Mouse (Mus musculus) G1E (cell line): ENCODE measurements around the gene Vmn1r40. TPM values are rescaled to one million over a fixed set of nuclear protein-coding genes. Genes with fewer than 3 reads are reported as not detected.

Experiments
- ATAC-seq: 2 replicates; pipeline ENCODE4 v1.8.0; 2016; ENCODE audit warnings: mild to moderate bottlenecking; ENCODE audit not compliant: insufficient number of reproducible peaks, poor library complexity, low FRiP score, severe bottlenecking; ENCODE audit errors: extremely low read depth
- DNase-seq: peaks from one replicate; pipeline ENCODE4 v3.0.0; 2012; ENCODE audit warnings: low spot score
- H3K27me3 ChIP-seq: 2 replicates; pipeline ENCODE4 v1.6.1; 2012; ENCODE audit warnings: mild to moderate bottlenecking, low read length, inconsistent platforms; ENCODE audit not compliant: insufficient read depth
- H3K36me3 ChIP-seq: replicated peaks from 2 replicates; pipeline ENCODE3; 2012; ENCODE audit warnings: mild to moderate bottlenecking, inconsistent platforms
- H3K4me1 ChIP-seq: 2 replicates; pipeline ENCODE4 v1.6.1; 2012; ENCODE audit warnings: low read depth, low read length, inconsistent platforms, mixed read lengths; ENCODE audit not compliant: insufficient read depth
- H3K4me3 ChIP-seq: 2 replicates; pipeline ENCODE4 v1.5.1; 2012; ENCODE audit warnings: low read depth, mild to moderate bottlenecking, inconsistent platforms, low read length, moderate library complexity, mixed read lengths
- H3K9me3 ChIP-seq: replicated peaks from 2 replicates; pipeline ENCODE4 v1.6.1; 2012; ENCODE audit warnings: inconsistent platforms
- CTCF ChIP-seq: IDR thresholded peaks from 2 replicates; pipeline ENCODE4 v1.5.1; 2012; ENCODE audit warnings: low read depth, low read length, inconsistent platforms, mixed read lengths
- GATA1 ChIP-seq: IDR thresholded peaks from 2 replicates; pipeline ENCODE4 v1.6.1; 2012; ENCODE audit warnings: borderline replicate concordance, low read length, inconsistent platforms, mixed read lengths
- GATA2 ChIP-seq: IDR thresholded peaks from 2 replicates; pipeline ENCODE4 v1.6.1; 2012; ENCODE audit warnings: low read depth, low read length, inconsistent platforms, borderline replicate concordance
- POLR2AphosphoS5 ChIP-seq: IDR thresholded peaks from 2 replicates; pipeline ENCODE4 v1.6.1; 2012; ENCODE audit warnings: low read depth, low read length, inconsistent platforms; ENCODE audit not compliant: insufficient replicate concordance
- TAL1 ChIP-seq: conservative IDR thresholded peaks from 2 replicates; pipeline ENCODE4 v1.6.1; 2012; ENCODE audit warnings: low read depth, low read length, inconsistent platforms, mixed read lengths
- polyA plus RNA-seq: library from polyadenylated mRNA; stranded (reverse); fragments of >175 nt; gene quantifications from 2 replicates; pipeline ENCODE4 v1.2.3, GENCODE M21; 2012
- total RNA-seq, 2 experiments: library from RNA; stranded (forward) in 1 of 2; stranded (reverse) in 1 of 2; fragments of 200-1000 nt in 1 of 2; fragments of >200 nt in 1 of 2; fragmentation: Nextera tagmentation in 1 of 2; gene quantifications; 2 replicates each; pipeline ENCODE4 v1.2.3; 2014 to 2017

Vmn1r40 gene
- total and polyA plus RNA-seq, 3 experiments, result 0.16 TPM; not detected in 2

DNA sequence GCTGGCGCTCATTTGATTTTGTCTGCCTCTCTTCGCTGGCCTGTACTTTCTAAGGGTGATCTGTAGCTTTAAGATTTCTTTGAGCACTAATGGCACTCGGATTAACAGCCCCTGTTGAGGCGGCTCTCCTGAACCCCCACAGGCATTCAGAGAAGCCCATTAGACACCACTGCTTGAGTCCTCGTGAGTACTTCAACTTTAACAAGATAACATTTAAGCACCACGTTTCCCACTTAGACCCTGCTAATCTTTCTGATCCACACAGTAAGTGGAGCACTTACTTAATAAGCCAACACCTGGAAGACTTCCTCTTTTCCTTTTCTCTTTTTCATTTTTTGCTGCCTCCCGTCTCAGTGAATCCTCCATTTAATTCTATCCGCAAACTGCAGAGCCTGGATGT, 42.2 kb upstream of the Vmn1r40 start:
- Histone ChIP-seq H3K4me3 (no peak overlapping the region; the same call in 1 of the 2 replicates), H3K27me3 (no peaks in the 10 kb centered on the region), H3K36me3 (peaks cover 29% of the 10 kb centered on the region), H3K4me1 (peaks cover 22% of the 10 kb centered on the region), H3K9me3 (no peaks in the 10 kb centered on the region)
- DNase-seq (peak; percentile 25), ATAC-seq (peak; percentile 34; the same call in 1 of the 2 replicates)
- TF ChIP-seq GATA1 (no peak), TAL1 (no peak), GATA2 (no peak), POLR2AphosphoS5 (no peak), CTCF (no peak)

DNA sequence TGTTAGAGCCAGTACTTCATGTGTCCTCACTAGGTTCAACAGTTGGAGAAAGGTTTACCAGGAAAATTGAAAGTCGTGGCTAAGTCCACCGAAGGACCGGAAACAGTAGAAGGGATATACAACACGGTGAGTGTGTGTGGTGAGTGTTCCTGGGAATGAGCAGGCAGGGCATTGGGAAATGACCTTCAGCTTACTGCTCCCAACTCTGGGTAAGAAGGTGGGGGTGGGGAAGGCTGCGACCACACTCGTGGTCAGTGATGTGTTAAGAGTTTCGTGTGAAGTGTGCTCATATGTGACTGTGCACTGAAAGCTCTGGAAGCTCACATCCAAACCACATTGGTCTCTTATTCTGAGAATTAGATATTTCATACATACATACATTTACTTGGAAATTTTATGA, 41.7 kb upstream of the Vmn1r40 start:
- peaks cover 25% of the 10 kb centered on the region for H3K36me3 ChIP-seq

DNA sequence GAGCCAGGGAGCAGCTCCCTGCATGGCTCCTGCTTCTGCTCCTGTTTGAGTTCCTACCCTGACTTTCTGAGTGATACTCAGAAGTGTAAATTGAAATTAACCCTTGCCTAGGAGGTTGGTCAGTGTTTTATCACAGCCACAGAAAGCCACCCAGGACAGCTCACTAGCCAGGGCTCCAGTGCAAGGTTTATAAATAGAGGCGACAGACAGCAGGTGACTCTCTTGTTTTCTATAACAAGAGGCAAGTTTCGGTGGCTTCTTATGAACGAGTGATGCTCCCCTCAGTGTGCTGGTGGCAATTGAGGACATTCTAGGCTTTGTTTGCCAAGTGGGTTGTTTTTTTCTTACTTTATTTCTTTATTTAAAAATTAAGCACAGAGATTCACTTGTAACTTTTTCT, 40.4 kb upstream of the Vmn1r40 start:
- ATAC-seq, result no peak

More for the DNA sequence above, 41.7 kb upstream of the Vmn1r40 start:
- DNase-seq (no peak), ATAC-seq (no peak)
- Histone ChIP-seq H3K27me3 (no peaks in the 10 kb centered on the region), H3K4me3 (no peak overlapping the region), H3K9me3 (no peaks in the 10 kb centered on the region), H3K4me1 (peaks cover 22% of the 10 kb centered on the region)
- TF ChIP-seq POLR2AphosphoS5, result no peak
- no peak for TF ChIP-seq GATA2
- TF ChIP-seq GATA1, result no peak
- TF ChIP-seq TAL1, result no peak
- no peak for TF ChIP-seq CTCF

DNA sequence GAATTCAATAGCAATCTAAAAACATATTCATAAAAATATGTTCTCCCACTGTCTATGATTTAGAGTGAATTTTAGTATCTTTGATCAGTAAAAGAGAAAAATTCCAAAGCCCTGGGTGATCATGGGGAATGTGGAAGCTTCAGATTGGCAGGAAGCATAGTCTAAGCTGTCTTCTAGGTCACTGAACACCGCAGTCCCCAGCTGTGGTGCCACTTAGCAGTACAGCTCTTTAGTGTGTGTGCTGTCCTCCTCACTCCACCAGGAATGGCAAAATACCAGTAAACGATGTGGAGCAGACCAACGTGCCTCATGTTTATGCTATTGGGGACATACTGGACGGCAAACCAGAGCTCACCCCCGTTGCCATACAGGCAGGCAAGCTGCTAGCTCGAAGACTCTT, 37.8 kb upstream of the Vmn1r40 start:
- H3K27me3 ChIP-seq, result no peaks in the 10 kb centered on the region
- H3K4me1 ChIP-seq, result peaks cover 17% of the 10 kb centered on the region
- ATAC-seq (no peak), DNase-seq (no peak)
- no peak overlapping the region for H3K4me3 ChIP-seq
- no peaks in the 10 kb centered on the region for H3K9me3 ChIP-seq
- no peak for TF ChIP-seq CTCF
- no peak for TF ChIP-seq TAL1
- no peak for TF ChIP-seq POLR2AphosphoS5
- no peak for TF ChIP-seq GATA2
- no peak for TF ChIP-seq GATA1
- peaks cover 26% of the 10 kb centered on the region for H3K36me3 ChIP-seq

More for the DNA sequence above, 40.4 kb upstream of the Vmn1r40 start:
- Histone ChIP-seq H3K4me1 (peaks cover 22% of the 10 kb centered on the region), H3K4me3 (no peak overlapping the region), H3K27me3 (no peaks in the 10 kb centered on the region), H3K36me3 (peaks cover 25% of the 10 kb centered on the region), H3K9me3 (no peaks in the 10 kb centered on the region)
- TF ChIP-seq CTCF, result no peak
- no peak for DNase-seq

DNA sequence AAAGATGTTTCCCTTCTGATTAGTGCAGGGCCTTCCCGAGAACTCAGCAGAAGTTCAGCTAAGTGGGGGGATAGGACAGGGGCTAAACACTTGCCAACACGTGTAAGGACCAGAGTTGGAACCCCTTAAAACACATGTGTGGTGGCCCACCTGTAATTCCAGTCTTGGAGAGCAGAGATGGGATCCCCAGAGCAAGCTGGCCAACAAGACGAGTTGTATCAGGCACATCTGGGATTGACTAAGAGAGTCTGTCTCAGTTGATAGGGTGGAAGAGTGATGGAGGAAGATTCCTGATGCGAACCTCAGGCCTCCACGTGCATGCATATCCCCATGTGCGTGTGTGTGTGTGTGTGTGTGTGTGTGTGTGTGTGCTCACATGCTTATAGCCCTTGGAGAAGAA, 35.9 kb upstream of the Vmn1r40 start:
- DNase-seq (no peak), ATAC-seq (no peak)
- H3K36me3 ChIP-seq, result peaks cover 29% of the 10 kb centered on the region
- no peaks in the 10 kb centered on the region for H3K9me3 ChIP-seq
- no peak for TF ChIP-seq GATA2
- no peak for TF ChIP-seq POLR2AphosphoS5
- no peak for TF ChIP-seq GATA1
- no peak for TF ChIP-seq TAL1
- TF ChIP-seq CTCF, result no peak
- H3K4me1 ChIP-seq, result 0 out of 2 replicates have a peak, but pooled peaks cover 3% of the 10 kb centered on the region
- no peaks in the 10 kb centered on the region for H3K27me3 ChIP-seq
- H3K4me3 ChIP-seq, result no peak overlapping the region

DNA sequence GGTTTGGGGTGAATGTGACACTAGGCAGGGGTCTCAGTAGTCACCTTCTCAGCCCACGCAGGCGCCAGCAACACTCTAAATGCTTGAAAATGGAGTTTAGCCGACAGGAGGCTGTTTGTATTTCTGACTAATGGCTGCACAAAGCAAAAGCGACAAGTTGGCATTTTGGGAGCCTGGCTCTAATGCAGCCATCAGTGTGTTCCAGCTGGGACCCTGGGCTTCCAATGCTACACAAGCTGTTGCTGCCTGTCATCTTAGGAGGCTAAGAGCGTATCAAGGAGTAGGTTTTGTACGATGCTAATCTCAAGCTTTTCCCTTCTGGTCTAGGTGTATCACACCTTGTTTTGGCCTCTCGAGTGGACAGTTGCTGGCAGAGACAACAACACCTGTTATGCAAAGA, 34.7 kb upstream of the Vmn1r40 start:
- no peak for DNase-seq
- Histone ChIP-seq H3K4me3 (no peak overlapping the region), H3K4me1 (0 out of 2 replicates have a peak, but pooled peaks cover 3% of the 10 kb centered on the region), H3K36me3 (peaks cover 29% of the 10 kb centered on the region), H3K9me3 (no peaks in the 10 kb centered on the region), H3K27me3 (no peaks in the 10 kb centered on the region)
- ATAC-seq, result no peak
- TF ChIP-seq CTCF (no peak), GATA2 (no peak), TAL1 (no peak), GATA1 (no peak), POLR2AphosphoS5 (no peak)

DNA sequence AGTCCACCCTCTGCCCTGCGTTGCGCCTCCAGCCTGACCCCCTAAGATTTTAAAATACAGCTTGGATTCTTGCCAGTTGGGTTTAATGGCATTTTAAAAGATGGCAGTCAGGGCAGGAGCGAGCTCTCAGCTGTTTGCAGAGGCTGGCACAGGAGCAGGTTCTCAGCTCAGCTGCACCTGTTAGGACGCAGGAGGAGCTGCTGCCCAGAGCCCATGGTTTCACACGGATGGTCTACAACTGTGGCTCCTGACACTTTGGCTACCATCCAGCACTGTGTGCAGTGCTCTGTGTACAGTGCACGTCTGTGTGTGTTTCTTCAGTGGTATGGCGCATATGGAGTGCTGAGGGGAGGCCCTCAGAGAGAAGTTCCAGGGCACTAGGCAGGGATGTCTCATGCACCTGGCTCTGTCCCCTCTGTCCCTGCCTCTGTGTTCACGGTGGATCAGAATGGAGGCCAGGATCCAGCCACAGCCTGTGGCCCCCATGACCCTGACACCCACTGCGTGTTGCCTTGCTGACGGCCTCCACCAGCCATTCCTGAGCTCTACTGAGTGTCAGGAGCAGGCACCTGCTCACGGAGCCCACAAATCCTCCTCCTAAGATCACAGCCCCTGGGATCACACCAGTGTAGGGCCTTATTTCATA, 34.1 kb upstream of the Vmn1r40 start:
- no peak for ATAC-seq

More for the DNA sequence above, 34.1 kb upstream of the Vmn1r40 start:
- Histone ChIP-seq H3K4me1 (0 out of 2 replicates have a peak, but pooled peaks cover 1% of the 10 kb centered on the region), H3K4me3 (no peak overlapping the region), H3K27me3 (no peaks in the 10 kb centered on the region), H3K9me3 (no peaks in the 10 kb centered on the region), H3K36me3 (peaks cover 27% of the 10 kb centered on the region)
- no peak for DNase-seq
- TF ChIP-seq GATA2 (no peak), CTCF (no peak), GATA1 (no peak), POLR2AphosphoS5 (no peak), TAL1 (no peak)
